Mouse (Mus musculus) adrenal gland, postnatal 10 days (tissue): ENCODE results near the gene Ralbp1. TPM values are rescaled to one million over a fixed set of nuclear protein-coding genes. Genes with fewer than 3 reads are reported as not detected.

Experiments used
- DNase-seq: peaks from one replicate; pipeline ENCODE4 v3.0.0; 2021; ENCODE audit warnings: mixed read lengths
- total RNA-seq, 2 experiments: library from RNA; stranded (reverse); gene quantifications; 2 replicates each; pipeline ENCODE4 v1.2.3; 2021

The Ralbp1 gene
- total RNA-seq, 2 experiments from 2014 or later = 32.4 to 37.4 TPM

GRCm38 (mm10) chr17:65798446-65798845 lies 87.2 kb downstream of the Ralbp1 start:
- DNase-seq = no peak

Other genes starting within 250 kb of the Ralbp1 start
- 10 to 100 TPM in 1 of 2 experiments, 1 to 10 TPM in 1; 7.6 to 13.2 TPM for gene Txndc2, start 243.6 kb downstream of the Ralbp1 start, total RNA-seq
- gene Rab31, start 113.0 kb downstream of the Ralbp1 start, total RNA-seq = 10 to 100 TPM; 32.1 to 32.5 TPM
- 10 to 100 TPM; 59.5 to 69.7 TPM for gene Ppp4r1, start 103.2 kb downstream of the Ralbp1 start, total RNA-seq
- gene Twsg1, start 65.4 kb upstream of the Ralbp1 start, total RNA-seq = 10 to 100 TPM; 63.3 to 70.0 TPM
- gene Ankrd12, start 191.3 kb upstream of the Ralbp1 start, total RNA-seq = 10 to 100 TPM; 21.0 to 23.1 TPM
- 100 to 1,000 TPM; 725 to 798 TPM for gene Ndufv2, start 215.8 kb upstream of the Ralbp1 start, total RNA-seq
- gene Washc1, start 225.7 kb upstream of the Ralbp1 start, total RNA-seq = 10 to 100 TPM; 28.5 to 35.5 TPM
- 1 to 10 TPM; 5.4 to 8.6 TPM for gene Ddx11, start 237.7 kb upstream of the Ralbp1 start, total RNA-seq